Mouse (Mus musculus): ENCODE measurements around the gene Inpp5d. TPM values are rescaled to one million over a fixed set of nuclear protein-coding genes. Genes with fewer than 3 reads are reported as not detected.

The Inpp5d gene
- polyA plus RNA-seq, 1 experiment from 2014 or later, result 3.3 TPM

GRCm38 (mm10) chr1:87658485-87658884, 38.4 kb downstream of the Inpp5d start:
- DNase-seq (ENCODE audit: low spot score), result no peak
- Histone ChIP-seq H3K9me3 (replicated peaks; ENCODE audit: control insufficient read depth, low read length) (no peaks in the 10 kb centered on the region), H3K36me3 (ENCODE audit: control insufficient read depth, insufficient read depth, low read length) (no peaks in the 10 kb centered on the region), H3K4me3 (ENCODE audit: low read depth, low read length) (no peak overlapping the region), H3K9ac (ENCODE audit: low read length) (no peak overlapping the region), H3K4me2 (ENCODE audit: low read length) (no peak overlapping the region), H3K4me1 (ENCODE audit: control insufficient read depth, insufficient read depth, low read length) (no peaks in the 10 kb centered on the region), H3K27ac (ENCODE audit: low read depth, low read length) (no peak overlapping the region), H3K27me3 (replicated peaks; ENCODE audit: control insufficient read depth, insufficient read depth, low read length) (no peaks in the 10 kb centered on the region)
- no peak for ATAC-seq
- 94% methylated on average over 2 of the region's 2 CpGs for WGBS

- ATAC-seq, result no peak
- Histone ChIP-seq H3K27ac (ENCODE audit: low read depth, low read length) (no peak overlapping the region), H3K9ac (ENCODE audit: low read length) (no peak overlapping the region), H3K27me3 (replicated peaks; ENCODE audit: control insufficient read depth, insufficient read depth, low read length) (no peaks in the 10 kb centered on the region), H3K4me3 (ENCODE audit: low read depth, low read length) (no peak overlapping the region), H3K4me1 (ENCODE audit: control insufficient read depth, insufficient read depth, low read length) (no peaks in the 10 kb centered on the region), H3K36me3 (ENCODE audit: control insufficient read depth, insufficient read depth, low read length) (no peaks in the 10 kb centered on the region), H3K9me3 (replicated peaks; ENCODE audit: control insufficient read depth, low read length) (no peaks in the 10 kb centered on the region; the same call in 1 of the 2 replicates), H3K4me2 (ENCODE audit: low read length) (no peak overlapping the region)
- no peak for DNase-seq (ENCODE audit: low spot score)
- 73% methylated on average over 8 of the region's 8 CpGs for WGBS
These were observed 39.0 kb downstream of the Inpp5d start for GRCm38 (mm10) chr1:87658937-87659617.

GRCm38 (mm10) chr1:87659618-87659960, 39.5 kb downstream of the Inpp5d start:
- Histone ChIP-seq H3K4me1 (ENCODE audit: control insufficient read depth, insufficient read depth, low read length) (no peaks in the 10 kb centered on the region), H3K4me3 (ENCODE audit: low read depth, low read length) (no peak overlapping the region), H3K9me3 (replicated peaks; ENCODE audit: control insufficient read depth, low read length) (no peaks in the 10 kb centered on the region; the same call in 1 of the 2 replicates), H3K36me3 (ENCODE audit: control insufficient read depth, insufficient read depth, low read length) (no peaks in the 10 kb centered on the region), H3K27ac (ENCODE audit: low read depth, low read length) (no peak overlapping the region), H3K4me2 (ENCODE audit: low read length) (no peak overlapping the region), H3K9ac (ENCODE audit: low read length) (no peak overlapping the region), H3K27me3 (replicated peaks; ENCODE audit: control insufficient read depth, insufficient read depth, low read length) (no peaks in the 10 kb centered on the region)
- ATAC-seq (no peak), DNase-seq (ENCODE audit: low spot score) (no peak)
- WGBS, result 77% methylated on average over 4 of the region's 4 CpGs

DNA sequence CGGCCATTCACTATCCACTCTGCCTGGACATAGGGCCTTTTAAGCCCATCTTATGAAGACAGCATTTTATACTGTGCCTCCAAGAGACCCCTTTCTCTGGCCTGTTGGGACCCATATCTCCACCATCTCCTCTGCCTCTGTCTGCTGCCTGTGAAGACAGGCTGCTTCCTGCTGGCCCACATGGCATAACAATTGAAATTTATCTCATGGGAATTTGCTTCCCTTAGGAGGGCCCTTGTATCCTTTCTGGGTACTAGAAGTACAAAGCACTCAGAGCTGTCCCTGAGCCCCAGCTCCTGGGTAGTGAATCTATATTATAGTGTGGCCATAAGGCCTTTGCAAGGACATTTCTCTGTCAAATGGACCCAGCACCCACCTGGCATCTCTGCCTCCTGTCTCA, 40.6 kb downstream of the Inpp5d start:
- ATAC-seq (no peak), DNase-seq (ENCODE audit: low spot score) (no peak)
- Histone ChIP-seq H3K4me1 (ENCODE audit: control insufficient read depth, insufficient read depth, low read length) (no peaks in the 10 kb centered on the region), H3K27me3 (replicated peaks; ENCODE audit: control insufficient read depth, insufficient read depth, low read length) (no peaks in the 10 kb centered on the region), H3K36me3 (ENCODE audit: control insufficient read depth, insufficient read depth, low read length) (no peaks in the 10 kb centered on the region), H3K9ac (ENCODE audit: low read length) (no peak overlapping the region), H3K9me3 (replicated peaks; ENCODE audit: control insufficient read depth, low read length) (no peaks in the 10 kb centered on the region; the same call in 1 of the 2 replicates), H3K4me3 (ENCODE audit: low read depth, low read length) (no peak overlapping the region), H3K4me2 (ENCODE audit: low read length) (no peak overlapping the region), H3K27ac (ENCODE audit: low read depth, low read length) (no peak overlapping the region)
- 71% methylated on average over 1 of the region's 1 CpGs for WGBS

GRCm38 (mm10) chr1:87663992-87664391, 43.9 kb downstream of the Inpp5d start:
- Histone ChIP-seq H3K27me3 (replicated peaks; ENCODE audit: control insufficient read depth, insufficient read depth, low read length) (no peaks in the 10 kb centered on the region), H3K27ac (ENCODE audit: low read depth, low read length) (no peak overlapping the region), H3K4me1 (ENCODE audit: control insufficient read depth, insufficient read depth, low read length) (no peaks in the 10 kb centered on the region), H3K4me3 (ENCODE audit: low read depth, low read length) (no peak overlapping the region), H3K36me3 (ENCODE audit: control insufficient read depth, insufficient read depth, low read length) (no peaks in the 10 kb centered on the region), H3K9ac (ENCODE audit: low read length) (no peak overlapping the region), H3K9me3 (replicated peaks; ENCODE audit: control insufficient read depth, low read length) (no peaks in the 10 kb centered on the region; the same call in 1 of the 2 replicates), H3K4me2 (ENCODE audit: low read length) (no peak overlapping the region)
- 71% methylated on average over 2 of the region's 2 CpGs for WGBS
- DNase-seq (ENCODE audit: low spot score) (no peak), ATAC-seq (no peak)

GRCm38 (mm10) chr1:87667006-87667405, 46.9 kb downstream of the Inpp5d start:
- no peak overlapping the region for H3K4me2 ChIP-seq (ENCODE audit: low read length)
- H3K9me3 ChIP-seq (replicated peaks; ENCODE audit: control insufficient read depth, low read length), result no peaks in the 10 kb centered on the region; the same call in 1 of the 2 replicates
- no peaks in the 10 kb centered on the region for H3K36me3 ChIP-seq (ENCODE audit: control insufficient read depth, insufficient read depth, low read length)
- 50% methylated on average over 1 of the region's 1 CpGs for WGBS
- no peak overlapping the region for H3K9ac ChIP-seq (ENCODE audit: low read length)
- H3K4me1 ChIP-seq (ENCODE audit: control insufficient read depth, insufficient read depth, low read length), result no peaks in the 10 kb centered on the region
- ATAC-seq (no peak), DNase-seq (ENCODE audit: low spot score) (no peak)
- H3K27ac ChIP-seq (ENCODE audit: low read depth, low read length), result no peak overlapping the region
- H3K27me3 ChIP-seq (replicated peaks; ENCODE audit: control insufficient read depth, insufficient read depth, low read length), result no peaks in the 10 kb centered on the region
- no peak overlapping the region for H3K4me3 ChIP-seq (ENCODE audit: low read depth, low read length)

- no peaks in the 10 kb centered on the region for H3K27me3 ChIP-seq (replicated peaks; ENCODE audit: control insufficient read depth, insufficient read depth, low read length)
- 85% methylated on average over 7 of the region's 7 CpGs for WGBS
These were observed 48.2 kb downstream of the Inpp5d start for GRCm38 (mm10) chr1:87668300-87668699.

DNA sequence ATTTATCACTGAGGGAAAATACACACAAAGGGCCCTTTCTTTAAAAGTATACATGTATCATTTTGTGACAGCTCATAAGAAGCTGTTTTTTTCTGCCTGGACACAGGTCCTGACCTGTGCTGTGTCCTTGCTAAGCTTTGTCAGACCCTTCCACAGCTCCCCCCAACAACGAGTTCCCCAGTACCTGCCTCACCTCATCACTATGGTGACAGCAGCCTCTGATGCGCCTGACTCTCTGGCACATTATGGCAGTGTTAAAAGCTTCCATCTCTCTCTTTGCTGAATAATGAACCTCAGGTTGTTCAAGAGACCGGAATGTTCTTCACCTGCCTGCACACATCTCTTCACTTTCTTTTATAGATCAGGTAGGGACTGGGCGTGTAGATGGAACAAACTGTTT, 51.4 kb downstream of the Inpp5d start:
- no peak for ATAC-seq
- H3K9me3 ChIP-seq (replicated peaks; ENCODE audit: control insufficient read depth, low read length), result no peaks in the 10 kb centered on the region
- H3K9ac ChIP-seq (ENCODE audit: low read length), result no peak overlapping the region
- H3K27ac ChIP-seq (ENCODE audit: low read depth, low read length), result no peak overlapping the region
- H3K4me1 ChIP-seq (ENCODE audit: control insufficient read depth, insufficient read depth, low read length), result no peaks in the 10 kb centered on the region
- no peaks in the 10 kb centered on the region for H3K27me3 ChIP-seq (replicated peaks; ENCODE audit: control insufficient read depth, insufficient read depth, low read length)
- H3K4me3 ChIP-seq (ENCODE audit: low read depth, low read length), result no peak overlapping the region
- 71% methylated on average over 4 of the region's 4 CpGs for WGBS
- DNase-seq (ENCODE audit: low spot score), result no peak
- no peak overlapping the region for H3K4me2 ChIP-seq (ENCODE audit: low read length)
- H3K36me3 ChIP-seq (ENCODE audit: control insufficient read depth, insufficient read depth, low read length), result no peaks in the 10 kb centered on the region

More at GRCm38 (mm10) chr1:87668300-87668699, 48.2 kb downstream of the Inpp5d start:
- H3K4me1 ChIP-seq (ENCODE audit: control insufficient read depth, insufficient read depth, low read length), result no peaks in the 10 kb centered on the region
- no peak overlapping the region for H3K27ac ChIP-seq (ENCODE audit: low read depth, low read length)
- DNase-seq (ENCODE audit: low spot score), result no peak
- H3K4me2 ChIP-seq (ENCODE audit: low read length), result no peak overlapping the region
- no peak for ATAC-seq
- H3K4me3 ChIP-seq (ENCODE audit: low read depth, low read length), result no peak overlapping the region
- H3K9me3 ChIP-seq (replicated peaks; ENCODE audit: control insufficient read depth, low read length), result no peaks in the 10 kb centered on the region; the same call in 1 of the 2 replicates
- no peak overlapping the region for H3K9ac ChIP-seq (ENCODE audit: low read length)
- H3K36me3 ChIP-seq (ENCODE audit: control insufficient read depth, insufficient read depth, low read length), result no peaks in the 10 kb centered on the region

- H3K27me3 ChIP-seq (replicated peaks; ENCODE audit: control insufficient read depth, insufficient read depth, low read length), result no peaks in the 10 kb centered on the region
- H3K4me1 ChIP-seq (ENCODE audit: control insufficient read depth, insufficient read depth, low read length), result no peaks in the 10 kb centered on the region
- no peak overlapping the region for H3K4me3 ChIP-seq (ENCODE audit: low read depth, low read length)
- H3K27ac ChIP-seq (ENCODE audit: low read depth, low read length), result no peak overlapping the region
- H3K4me2 ChIP-seq (ENCODE audit: low read length), result no peak overlapping the region
- H3K9me3 ChIP-seq (replicated peaks; ENCODE audit: control insufficient read depth, low read length), result no peaks in the 10 kb centered on the region
- ATAC-seq, result no peak
- 75% methylated on average over 9 of the region's 9 CpGs for WGBS
- DNase-seq (ENCODE audit: low spot score), result no peak
- no peak overlapping the region for H3K9ac ChIP-seq (ENCODE audit: low read length)
- no peaks in the 10 kb centered on the region for H3K36me3 ChIP-seq (ENCODE audit: control insufficient read depth, insufficient read depth, low read length)
These were observed 53.9 kb downstream of the Inpp5d start for GRCm38 (mm10) chr1:87673822-87674604.
